Mouse (Mus musculus) testis, adult 2 months (tissue): ENCODE results near the gene Kat6b.
"Not testable (repeated sequence)": the region's sequence is repeated elsewhere in the genome, so short reads cannot be mapped to it uniquely, and the experiment has no call there.

Experiments
- CTCF ChIP-seq: fragments of 200-500 bp; IDR thresholded peaks from 2 replicates; pipeline ENCODE4 v1.5.1; 2012; ENCODE audit warnings: low read depth, mild to moderate bottlenecking, inconsistent platforms, low read length, moderate library complexity; ENCODE audit not compliant: control insufficient read depth, insufficient read depth, insufficient replicate concordance
- POLR2A ChIP-seq: fragments of 200-500 bp; IDR thresholded peaks from 2 replicates; pipeline ENCODE4 v1.6.1; 2012; ENCODE audit warnings: low read depth, mild to moderate bottlenecking, inconsistent platforms, low read length, moderate library complexity; ENCODE audit not compliant: control insufficient read depth

DNA sequence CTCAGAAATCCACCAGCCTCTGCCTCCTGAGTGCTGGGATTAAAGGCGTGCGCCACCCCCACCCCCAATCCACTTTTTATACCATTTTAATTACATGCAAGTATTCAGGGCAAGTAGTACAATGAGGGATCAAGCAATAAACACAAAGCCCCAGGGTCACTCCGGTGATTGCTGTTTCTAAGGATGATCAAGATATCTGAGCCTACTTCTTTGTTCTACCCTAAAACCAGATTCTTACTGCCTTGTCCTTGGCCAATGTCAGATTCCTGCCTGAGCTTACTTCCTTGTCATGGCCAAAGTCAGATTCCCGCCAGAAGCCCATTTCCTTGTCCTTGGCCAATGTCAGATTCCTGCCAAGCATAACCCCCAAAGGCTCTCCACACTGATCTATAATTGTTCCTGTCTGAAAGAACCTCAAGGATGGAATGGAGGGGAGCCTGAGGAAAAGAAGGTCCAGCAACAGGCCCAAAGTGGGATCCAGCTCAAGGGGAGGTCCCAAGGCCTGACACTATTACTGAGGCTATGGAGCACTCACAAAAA is 6.6 kb upstream of the Kat6b start:
- TF ChIP-seq CTCF, POLR2A: not testable (repeated sequence)
